Mouse (Mus musculus) embryonic facial prominence, embryonic 15.5 days (tissue): ENCODE measurements at regions not wholly inside any gene's neighbourhood (a gene's known extent, or its start where the extent isn't known, plus 50 kb on each side); places are given as distances from the start of the nearest gene placed in this dataset.

Experiments
- ATAC-seq: fragments of 200-750 bp; cut with Nextera tagmentation; 2 replicates; pipeline ENCODE4 v1.8.0; 2017; ENCODE audit warnings: low read depth, moderate TSS enrichment; ENCODE audit not compliant: insufficient number of reproducible peaks, low FRiP score, low TSS enrichment
- H3K27ac ChIP-seq: fragments of 300-500 bp; sonication (generic); replicated peaks from 2 replicates; pipeline ENCODE4 v1.5.1; 2015; ENCODE audit warnings: mild to moderate bottlenecking, inconsistent platforms
- H3K27me3 ChIP-seq: fragments of 300-500 bp; sonication (generic); 2 replicates; pipeline ENCODE4 v1.6.1; 2015; ENCODE audit warnings: inconsistent platforms
- H3K36me3 ChIP-seq: fragments of 300-500 bp; sonication (generic); 2 replicates; pipeline ENCODE4 v1.6.1; 2015; ENCODE audit warnings: mild to moderate bottlenecking, inconsistent platforms
- H3K4me1 ChIP-seq: fragments of 300-500 bp; sonication (generic); 2 replicates; pipeline ENCODE4 v1.6.1; 2015; ENCODE audit warnings: inconsistent platforms
- H3K4me2 ChIP-seq: fragments of 300-500 bp; sonication (generic); replicated peaks from 2 replicates; pipeline ENCODE4 v1.6.1; 2015; ENCODE audit warnings: mild to moderate bottlenecking, inconsistent platforms
- H3K4me3 ChIP-seq: fragments of 300-500 bp; sonication (generic); replicated peaks from 2 replicates; pipeline ENCODE4 v1.5.1; 2015; ENCODE audit warnings: mild to moderate bottlenecking, inconsistent platforms
- H3K9ac ChIP-seq: fragments of 300-500 bp; sonication (generic); 2 replicates; pipeline ENCODE4 v1.6.1; 2015; ENCODE audit warnings: inconsistent platforms
- H3K9me3 ChIP-seq: fragments of 300-500 bp; sonication (generic); replicated peaks from 2 replicates; pipeline ENCODE4 v1.6.1; 2016; ENCODE audit warnings: inconsistent platforms
- WGBS: fragments of 180-500 bp; shearing (Covaris S2); methylation state at CpG from one replicate; pipeline ENCODE4 v1.1.7; 2015; 5-methylcytosine and 5-hydroxymethylcytosine counted together

- Histone ChIP-seq H3K4me3 (no peak overlapping the region), H3K27me3 (no peaks in the 10 kb centered on the region), H3K9ac (no peak overlapping the region), H3K9me3 (no peaks in the 10 kb centered on the region), H3K36me3 (no peaks in the 10 kb centered on the region), H3K4me1 (no peaks in the 10 kb centered on the region), H3K27ac (no peak overlapping the region), H3K4me2 (no peak overlapping the region)
- WGBS = 75% methylated on average over 2 of the region's 2 CpGs
- ATAC-seq = no peak
Observed at GRCm38 (mm10) chr9:85521342-85521741, 194.2 kb upstream of the Tent5a start.

- H3K27ac ChIP-seq = no peak overlapping the region
- H3K4me2 ChIP-seq = no peak overlapping the region
- 81% methylated on average over 6 of the region's 6 CpGs for WGBS
- no peaks in the 10 kb centered on the region for H3K9me3 ChIP-seq
- H3K4me1 ChIP-seq = no peaks in the 10 kb centered on the region
- H3K4me3 ChIP-seq = no peak overlapping the region
- H3K27me3 ChIP-seq = no peaks in the 10 kb centered on the region
- no peak overlapping the region for H3K9ac ChIP-seq
- no peak for ATAC-seq
- no peaks in the 10 kb centered on the region for H3K36me3 ChIP-seq
Observed at GRCm38 (mm10) chr9:85520941-85521340, 193.8 kb upstream of the Tent5a start.

- 75% methylated on average over 4 of the region's 4 CpGs for WGBS
- Histone ChIP-seq H3K9me3 (no peaks in the 10 kb centered on the region), H3K9ac (no peak overlapping the region), H3K36me3 (no peaks in the 10 kb centered on the region), H3K4me3 (no peak overlapping the region), H3K4me2 (no peak overlapping the region), H3K27ac (no peak overlapping the region), H3K4me1 (no peaks in the 10 kb centered on the region), H3K27me3 (no peaks in the 10 kb centered on the region)
- ATAC-seq = no peak
Observed at GRCm38 (mm10) chr9:85499006-85499405, 171.9 kb upstream of the Tent5a start.

GRCm38 (mm10) chr9:85497348-85497747 is 170.2 kb upstream of the Tent5a start:
- no peak overlapping the region for H3K27ac ChIP-seq
- H3K27me3 ChIP-seq = no peaks in the 10 kb centered on the region
- H3K36me3 ChIP-seq = no peaks in the 10 kb centered on the region
- H3K4me1 ChIP-seq = no peaks in the 10 kb centered on the region
- no peak for ATAC-seq
- H3K9me3 ChIP-seq = no peaks in the 10 kb centered on the region
- no peak overlapping the region for H3K9ac ChIP-seq
- H3K4me3 ChIP-seq = no peak overlapping the region
- no peak overlapping the region for H3K4me2 ChIP-seq
- WGBS = 55% methylated on average over 1 of the region's 1 CpGs

- Histone ChIP-seq H3K36me3 (no peaks in the 10 kb centered on the region), H3K4me3 (no peak overlapping the region)
- ATAC-seq = no peak
Observed at GRCm38 (mm10) chr9:85496506-85497239, 169.5 kb upstream of the Tent5a start.

GRCm38 (mm10) chr9:85495056-85495455 is 167.9 kb upstream of the Tent5a start:
- H3K27me3 ChIP-seq = no peaks in the 10 kb centered on the region
- no peak overlapping the region for H3K9ac ChIP-seq
- ATAC-seq = no peak
- H3K4me1 ChIP-seq = no peaks in the 10 kb centered on the region
- 70% methylated on average over 4 of the region's 4 CpGs for WGBS
- H3K36me3 ChIP-seq = no peaks in the 10 kb centered on the region
- H3K27ac ChIP-seq = no peak overlapping the region
- H3K9me3 ChIP-seq = no peaks in the 10 kb centered on the region
- no peak overlapping the region for H3K4me3 ChIP-seq
- no peak overlapping the region for H3K4me2 ChIP-seq

More at GRCm38 (mm10) chr9:85496506-85497239, 169.5 kb upstream of the Tent5a start:
- Histone ChIP-seq H3K4me2 (no peak overlapping the region), H3K9ac (no peak overlapping the region), H3K27me3 (no peaks in the 10 kb centered on the region), H3K9me3 (no peaks in the 10 kb centered on the region), H3K4me1 (no peaks in the 10 kb centered on the region), H3K27ac (no peak overlapping the region)
- whole genome bisulfite sequencing = 53% methylated on average over 8 of the region's 8 CpGs

- 70% methylated on average over 4 of the region's 4 CpGs for WGBS
- no peaks in the 10 kb centered on the region for H3K27me3 ChIP-seq
- ATAC-seq = no peak
Observed at GRCm38 (mm10) chr9:85493760-85494159, 166.6 kb upstream of the Tent5a start.

GRCm38 (mm10) chr9:85490367-85490766 is 163.2 kb upstream of the Tent5a start:
- ATAC-seq = no peak
- Histone ChIP-seq H3K36me3 (no peaks in the 10 kb centered on the region), H3K27me3 (no peaks in the 10 kb centered on the region), H3K4me3 (no peak overlapping the region), H3K27ac (no peak overlapping the region), H3K4me1 (no peaks in the 10 kb centered on the region), H3K9me3 (no peaks in the 10 kb centered on the region), H3K9ac (no peak overlapping the region), H3K4me2 (no peak overlapping the region)
- 90% methylated on average over 3 of the region's 3 CpGs for WGBS

More at GRCm38 (mm10) chr9:85493760-85494159, 166.6 kb upstream of the Tent5a start:
- Histone ChIP-seq H3K9ac (no peak overlapping the region), H3K36me3 (no peaks in the 10 kb centered on the region), H3K4me1 (no peaks in the 10 kb centered on the region), H3K9me3 (no peaks in the 10 kb centered on the region), H3K4me2 (no peak overlapping the region), H3K4me3 (no peak overlapping the region), H3K27ac (no peak overlapping the region)

- H3K27ac ChIP-seq = no peak overlapping the region
- no peaks in the 10 kb centered on the region for H3K9me3 ChIP-seq
- H3K4me1 ChIP-seq = no peaks in the 10 kb centered on the region
- H3K36me3 ChIP-seq = no peaks in the 10 kb centered on the region
- no peak overlapping the region for H3K4me2 ChIP-seq
- ATAC-seq = no peak
- WGBS = 41% methylated on average over 2 of the region's 2 CpGs
- H3K27me3 ChIP-seq = no peaks in the 10 kb centered on the region
- no peak overlapping the region for H3K9ac ChIP-seq
- no peak overlapping the region for H3K4me3 ChIP-seq
Observed at GRCm38 (mm10) chr9:85487915-85488314, 160.8 kb upstream of the Tent5a start.

GRCm38 (mm10) chr9:85487052-85487668 is 160.0 kb upstream of the Tent5a start:
- H3K4me2 ChIP-seq = no peak overlapping the region
- H3K9me3 ChIP-seq = no peaks in the 10 kb centered on the region
- no peaks in the 10 kb centered on the region for H3K4me1 ChIP-seq
- WGBS = 48% methylated on average over 3 of the region's 3 CpGs
- H3K4me3 ChIP-seq = no peak overlapping the region
- no peak for ATAC-seq
- H3K9ac ChIP-seq = no peak overlapping the region
- no peaks in the 10 kb centered on the region for H3K36me3 ChIP-seq
- no peak overlapping the region for H3K27ac ChIP-seq
- no peaks in the 10 kb centered on the region for H3K27me3 ChIP-seq

GRCm38 (mm10) chr9:85485749-85486148 is 158.6 kb upstream of the Tent5a start:
- Histone ChIP-seq H3K4me3 (no peak overlapping the region), H3K36me3 (no peaks in the 10 kb centered on the region), H3K9me3 (no peaks in the 10 kb centered on the region), H3K4me1 (no peaks in the 10 kb centered on the region), H3K27ac (no peak overlapping the region), H3K27me3 (no peaks in the 10 kb centered on the region), H3K4me2 (no peak overlapping the region), H3K9ac (no peak overlapping the region)
- WGBS = 79% methylated on average over 1 of the region's 1 CpGs
- ATAC-seq = no peak

GRCm38 (mm10) chr9:85483248-85483647 is 156.1 kb upstream of the Tent5a start:
- no peak overlapping the region for H3K4me3 ChIP-seq
- WGBS = 91% methylated on average over 4 of the region's 4 CpGs
- H3K9ac ChIP-seq = no peak overlapping the region
- H3K36me3 ChIP-seq = no peaks in the 10 kb centered on the region
- no peak overlapping the region for H3K27ac ChIP-seq
- ATAC-seq = no peak
- H3K9me3 ChIP-seq = no peaks in the 10 kb centered on the region
- H3K4me2 ChIP-seq = no peak overlapping the region
- no peaks in the 10 kb centered on the region for H3K27me3 ChIP-seq
- H3K4me1 ChIP-seq = no peaks in the 10 kb centered on the region
